Mouse (Mus musculus) ZHBTc4 (cell line): ENCODE data around the gene Sept11.

Source experiments
- DNase-seq: peaks from one replicate; pipeline ENCODE4 v3.0.0-alpha.2; 2011; ENCODE audit warnings: low read depth, low spot score

Sept11 gene

GRCm38 (mm10) chr5:93126930-93127562 lies 33.8 kb downstream of the Sept11 start:
- peak; percentile 62 for DNase-seq

GRCm38 (mm10) chr5:93127722-93128121 lies 34.5 kb downstream of the Sept11 start:
- DNase-seq, result peak; percentile 91

- no peak for DNase-seq
Observed at GRCm38 (mm10) chr5:93128765-93129164, 35.5 kb downstream of the Sept11 start.

- peak; percentile 51 for DNase-seq
Observed at GRCm38 (mm10) chr5:93129953-93130352, 36.7 kb downstream of the Sept11 start.

- DNase-seq, result no peak
Observed at GRCm38 (mm10) chr5:93131401-93131800, 38.2 kb downstream of the Sept11 start.

- no peak for DNase-seq
Observed at GRCm38 (mm10) chr5:93133445-93134244, 40.4 kb downstream of the Sept11 start.

- no peak for DNase-seq
Observed at GRCm38 (mm10) chr5:93135368-93136107, 42.3 kb downstream of the Sept11 start.

- no peak for DNase-seq
Observed at GRCm38 (mm10) chr5:93136956-93137586, 43.8 kb downstream of the Sept11 start.

- no peak for DNase-seq
Observed at GRCm38 (mm10) chr5:93139350-93139749, 46.1 kb downstream of the Sept11 start.

GRCm38 (mm10) chr5:93140747-93141146 lies 47.5 kb downstream of the Sept11 start:
- no peak for DNase-seq

GRCm38 (mm10) chr5:93143360-93144091 lies 50.3 kb downstream of the Sept11 start:
- no peak for DNase-seq

- no peak for DNase-seq
Observed at GRCm38 (mm10) chr5:93144874-93145273, 51.6 kb downstream of the Sept11 start.

- no peak for DNase-seq
Observed at GRCm38 (mm10) chr5:93145504-93145903, 52.3 kb downstream of the Sept11 start.

- DNase-seq, result no peak
Observed at GRCm38 (mm10) chr5:93149969-93150777, 56.9 kb downstream of the Sept11 start.

GRCm38 (mm10) chr5:93151985-93152384 lies 58.7 kb downstream of the Sept11 start:
- no peak for DNase-seq

- no peak for DNase-seq
Observed at GRCm38 (mm10) chr5:93152451-93152850, 59.2 kb downstream of the Sept11 start.

GRCm38 (mm10) chr5:93154401-93154800 lies 61.2 kb downstream of the Sept11 start:
- DNase-seq, result no peak

GRCm38 (mm10) chr5:93163541-93163940 lies 70.3 kb downstream of the Sept11 start:
- peak; percentile 62 for DNase-seq

GRCm38 (mm10) chr5:93167919-93168516 lies 74.8 kb downstream of the Sept11 start:
- DNase-seq, result peak; percentile 39

- DNase-seq, result no peak
Observed at GRCm38 (mm10) chr5:93168654-93169053, 75.4 kb downstream of the Sept11 start.
